Mouse (Mus musculus) thymus, adult 2 months (tissue): ENCODE measurements around the gene Apeh. TPM values are rescaled to one million over a fixed set of nuclear protein-coding genes. Genes with fewer than 3 reads are reported as not detected.

Experiments used
- DNase-seq: peaks from one replicate; pipeline ENCODE4 v3.0.0; 2021
- H3K27ac ChIP-seq: fragments of 200-500 bp; 2 replicates; pipeline ENCODE4 v1.5.1; 2012; ENCODE audit warnings: low read length, control low read depth; ENCODE audit not compliant: control insufficient read depth, insufficient read depth
- H3K27me3 ChIP-seq: fragments of 200-500 bp; 2 replicates; pipeline ENCODE4 v1.6.1; 2012; ENCODE audit warnings: mild to moderate bottlenecking, low read length, moderate library complexity, mixed read lengths; ENCODE audit not compliant: control insufficient read depth, insufficient read depth
- H3K36me3 ChIP-seq: fragments of 200-500 bp; 2 replicates; pipeline ENCODE4 v1.6.1; 2012; ENCODE audit warnings: mild to moderate bottlenecking, low read length, moderate library complexity; ENCODE audit not compliant: control insufficient read depth, insufficient read depth
- H3K4me1 ChIP-seq: fragments of 200-500 bp; replicated peaks from 2 replicates; pipeline ENCODE4 v1.6.1; 2012; ENCODE audit warnings: low read length; ENCODE audit not compliant: control insufficient read depth, insufficient read depth
- H3K4me3 ChIP-seq: fragments of 200-500 bp; 2 replicates; pipeline ENCODE4 v1.5.1; 2012; ENCODE audit warnings: mild to moderate bottlenecking, low read length, control low read depth, moderate library complexity; ENCODE audit not compliant: control insufficient read depth, insufficient read depth
- CTCF ChIP-seq: fragments of 200-500 bp; IDR thresholded peaks from 2 replicates; pipeline ENCODE4 v1.5.1; 2012; ENCODE audit warnings: mild to moderate bottlenecking, control low read depth, low read length, moderate library complexity, borderline replicate concordance; ENCODE audit not compliant: control insufficient read depth, poor library complexity, insufficient read depth; ENCODE audit errors: extremely low read depth
- POLR2A ChIP-seq: fragments of 200-500 bp; IDR thresholded peaks from 2 replicates; pipeline ENCODE4 v1.6.1; 2012; ENCODE audit warnings: mild to moderate bottlenecking, low read length, control low read depth, moderate library complexity; ENCODE audit not compliant: control insufficient read depth, poor library complexity, insufficient read depth; ENCODE audit errors: extremely low read depth
- WGBS: fragments of 180-500 bp; shearing (Covaris S2); methylation state at CpG from one replicate; pipeline ENCODE4 v1.1.7; 2018; 5-methylcytosine and 5-hydroxymethylcytosine counted together
- polyA plus RNA-seq: library from polyadenylated mRNA; depleted of rRNA; stranded (reverse); fragments of >200 nt; gene quantifications from 2 replicates; pipeline ENCODE4 v1.2.3, GENCODE M21; 2012

The Apeh gene
- polyA plus RNA-seq, 1 experiment, result 163 TPM

DNA sequence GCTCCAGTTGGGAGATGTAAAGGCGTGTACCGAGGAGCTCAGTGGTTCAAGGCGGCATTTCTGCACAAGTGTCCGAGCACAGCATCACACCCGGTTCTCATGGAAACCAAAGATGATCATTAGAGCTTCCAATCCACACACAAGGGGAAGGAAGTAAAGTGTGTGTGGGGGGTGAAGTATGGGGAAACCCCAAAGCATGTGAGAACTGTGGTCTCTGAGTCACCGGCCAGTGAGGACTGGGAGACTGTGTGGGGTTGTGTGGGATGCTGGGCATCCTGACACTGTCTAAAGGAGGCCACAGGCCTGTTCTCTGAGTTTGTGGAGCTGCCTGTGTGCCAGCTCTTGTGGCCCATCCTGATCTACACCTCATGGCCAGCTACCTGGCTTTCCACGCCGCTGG, 26.3 kb upstream of the Apeh start:
- no peak for TF ChIP-seq CTCF
- no peak for TF ChIP-seq POLR2A
- no peak overlapping the region for H3K4me3 ChIP-seq
- 65% methylated on average over 8 of the region's 8 CpGs for WGBS
- no peak for DNase-seq
- no peaks in the 10 kb centered on the region for H3K27me3 ChIP-seq
- H3K36me3 ChIP-seq, result no peaks in the 10 kb centered on the region
- H3K27ac ChIP-seq, result no peak overlapping the region
- H3K4me1 ChIP-seq, result no peaks in the 10 kb centered on the region

GRCm38 (mm10) chr9:108119891-108120411, 25.5 kb upstream of the Apeh start:
- no peaks in the 10 kb centered on the region for H3K4me1 ChIP-seq
- TF ChIP-seq CTCF (no peak), POLR2A (no peak)
- no peak overlapping the region for H3K4me3 ChIP-seq
- H3K27me3 ChIP-seq, result no peaks in the 10 kb centered on the region
- 61% methylated on average over 11 of the region's 11 CpGs for WGBS
- no peaks in the 10 kb centered on the region for H3K36me3 ChIP-seq
- H3K27ac ChIP-seq, result no peak overlapping the region
- no peak for DNase-seq

GRCm38 (mm10) chr9:108117143-108117542, 22.7 kb upstream of the Apeh start:
- Histone ChIP-seq H3K4me3 (no peak overlapping the region), H3K4me1 (no peaks in the 10 kb centered on the region), H3K27ac (no peak overlapping the region), H3K27me3 (no peaks in the 10 kb centered on the region), H3K36me3 (no peaks in the 10 kb centered on the region)
- 78% methylated on average over 4 of the region's 4 CpGs for WGBS
- DNase-seq, result no peak
- TF ChIP-seq CTCF (no peak), POLR2A (no peak)

DNA sequence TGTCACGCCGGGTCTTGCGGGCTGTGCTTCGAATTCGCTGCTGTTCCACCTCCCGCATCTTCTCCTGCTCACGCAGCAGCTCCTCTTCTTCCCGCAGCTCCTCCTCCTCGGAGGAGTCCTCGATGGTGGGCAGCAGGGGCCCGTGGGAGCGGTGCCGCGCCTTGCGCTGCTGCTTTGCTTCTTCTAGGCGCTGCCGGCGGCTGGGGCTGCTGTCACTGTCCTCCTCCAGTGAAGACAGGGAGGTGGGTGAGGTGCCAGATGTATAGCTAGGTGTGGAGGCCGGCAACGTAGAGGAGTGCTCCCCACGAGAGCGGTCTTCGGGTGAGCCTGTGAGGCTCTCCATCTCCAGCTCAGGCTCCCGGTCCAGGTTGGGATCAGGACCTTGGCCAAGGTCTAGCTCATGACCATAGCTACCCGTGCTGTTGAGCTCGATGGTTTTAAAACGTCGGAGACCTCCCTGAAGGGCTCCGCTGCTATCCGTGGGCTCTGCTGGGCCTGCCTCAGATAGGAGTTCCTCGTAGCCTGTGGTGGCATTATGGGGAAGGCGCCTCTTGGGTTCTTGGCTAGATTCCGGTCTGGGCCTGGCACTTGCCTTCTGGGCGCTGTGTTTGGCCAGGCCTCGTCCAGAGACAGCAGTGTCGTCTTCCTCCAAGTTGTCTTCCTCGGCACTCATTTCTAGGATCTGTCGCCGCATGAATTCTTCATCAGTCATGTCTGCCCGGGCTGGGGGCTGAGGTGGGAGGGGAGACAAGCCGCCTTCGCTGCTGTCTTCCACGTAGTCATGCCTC, 21.1 kb upstream of the Apeh start:
- Histone ChIP-seq H3K27me3 (no peaks in the 10 kb centered on the region), H3K36me3 (no peaks in the 10 kb centered on the region), H3K27ac (no peak overlapping the region), H3K4me1 (peaks cover 13% of the 10 kb centered on the region), H3K4me3 (no peak overlapping the region)
- no peak for TF ChIP-seq CTCF
- TF ChIP-seq POLR2A, result no peak
- WGBS, result 94% methylated on average over 43 of the region's 43 CpGs
- no peak for DNase-seq

GRCm38 (mm10) chr9:108112719-108113340, 18.4 kb upstream of the Apeh start:
- Histone ChIP-seq H3K27me3 (no peaks in the 10 kb centered on the region), H3K36me3 (no peaks in the 10 kb centered on the region), H3K4me3 (no peak overlapping the region), H3K4me1 (peaks cover 36% of the 10 kb centered on the region), H3K27ac (no peak overlapping the region)
- WGBS, result 97% methylated on average over 18 of the region's 18 CpGs
- TF ChIP-seq CTCF (no peak), POLR2A (no peak)
- no peak for DNase-seq

- Histone ChIP-seq H3K36me3 (no peaks in the 10 kb centered on the region), H3K27me3 (no peaks in the 10 kb centered on the region), H3K4me3 (peak overlapping the region; percentile 45), H3K4me1 (peaks cover 36% of the 10 kb centered on the region), H3K27ac (no peak overlapping the region)
- WGBS, result 76% methylated on average over 17 of the region's 17 CpGs
- TF ChIP-seq CTCF, result 0 out of 2 replicates have a peak, but pooled peaks have one; percentile 11
- TF ChIP-seq POLR2A, result no peak
- no peak for DNase-seq
Measured at GRCm38 (mm10) chr9:108111593-108112121, 17.3 kb upstream of the Apeh start.
